Mouse (Mus musculus): Measurements from ENCODE around the gene Olfr905. TPM values are rescaled to one million over a fixed set of nuclear protein-coding genes. Genes with fewer than 3 reads are reported as not detected.

The Olfr905 gene
- total and polyA plus RNA-seq, 2 experiments from 2014 or later = not detected

- Histone ChIP-seq H3K9me3 (ENCODE audit: low read length) (no peaks in the 10 kb centered on the region), H3K27ac (ENCODE audit: low read depth, low read length) (no peak within 1 kb of the TSS), H3K4me2 (ENCODE audit: low read depth, low read length, poor library complexity, severe bottlenecking) (no peak within 1 kb of the TSS), H3K36me3 (ENCODE audit: insufficient read depth, low read length) (no peaks in the 10 kb centered on the region), H3K27me3 (ENCODE audit: insufficient read depth, low read length) (no peaks in the 10 kb centered on the region), H3K4me1 (ENCODE audit: insufficient read depth, low read length) (no peaks in the 10 kb centered on the region), H3K4me3 (ENCODE audit: low read depth, low read length) (no peak within 1 kb of the TSS), H3K9ac (replicated peaks; ENCODE audit: low read length, poor library complexity, severe bottlenecking) (no peak within 1 kb of the TSS)
- ATAC-seq (ENCODE audit: low FRiP score) (no peak), DNase-seq (ENCODE audit: low spot score) (no peak)
- TF ChIP-seq CTCF (IDR thresholded peaks at IDR 0.05) = no peak
- WGBS = 88% methylated on average over 3 of the region's 3 CpGs
These were observed 15.9 kb downstream of the Olfr905 start, which contains the start of gene Olfr906 for GRCm38 (mm10) chr9:38486785-38487184. Olfr906 (plus strand) TSS chr9:38487085.

GRCm38 (mm10) chr9:38495501-38495900 is 24.6 kb downstream of the Olfr905 start, which contains the start of gene Olfr907:
Olfr907 (plus strand) TSS chr9:38495801.
- H3K27me3 ChIP-seq (ENCODE audit: insufficient read depth, low read length) = no peaks in the 10 kb centered on the region
- DNase-seq (ENCODE audit: low spot score) (no peak), ATAC-seq (ENCODE audit: low FRiP score) (no peak)
- 79% methylated on average over 2 of the region's 2 CpGs for WGBS
- no peaks in the 10 kb centered on the region for H3K36me3 ChIP-seq (ENCODE audit: insufficient read depth, low read length)
- H3K9me3 ChIP-seq (ENCODE audit: low read length) = no peaks in the 10 kb centered on the region
- no peak within 1 kb of the TSS for H3K9ac ChIP-seq (replicated peaks; ENCODE audit: low read length, poor library complexity, severe bottlenecking)
- no peak within 1 kb of the TSS for H3K4me3 ChIP-seq (ENCODE audit: low read depth, low read length)
- TF ChIP-seq CTCF (IDR thresholded peaks at IDR 0.05) = no peak
- H3K4me2 ChIP-seq (ENCODE audit: low read depth, low read length, poor library complexity, severe bottlenecking) = no peak within 1 kb of the TSS
- no peak within 1 kb of the TSS for H3K27ac ChIP-seq (ENCODE audit: low read depth, low read length)
- H3K4me1 ChIP-seq (ENCODE audit: insufficient read depth, low read length) = no peaks in the 10 kb centered on the region

- DNase-seq (ENCODE audit: low spot score) = no peak
- 56% methylated on average over 2 of the region's 2 CpGs for WGBS
- Histone ChIP-seq H3K4me1 (ENCODE audit: insufficient read depth, low read length) (no peaks in the 10 kb centered on the region), H3K27me3 (ENCODE audit: insufficient read depth, low read length) (no peaks in the 10 kb centered on the region), H3K4me3 (ENCODE audit: low read depth, low read length) (no peak overlapping the region), H3K4me2 (ENCODE audit: low read depth, low read length, poor library complexity, severe bottlenecking) (no peak overlapping the region), H3K36me3 (ENCODE audit: insufficient read depth, low read length) (no peaks in the 10 kb centered on the region), H3K9me3 (ENCODE audit: low read length) (no peaks in the 10 kb centered on the region), H3K9ac (replicated peaks; ENCODE audit: low read length, poor library complexity, severe bottlenecking) (no peak overlapping the region), H3K27ac (ENCODE audit: low read depth, low read length) (no peak overlapping the region)
- ATAC-seq (ENCODE audit: low FRiP score) = no peak
- no peak for TF ChIP-seq CTCF (IDR thresholded peaks at IDR 0.05)
These were observed 41.4 kb downstream of the Olfr905 start for GRCm38 (mm10) chr9:38512353-38512752.

GRCm38 (mm10) chr9:38521280-38521679 is 50.4 kb downstream of the Olfr905 start, which contains the start of gene Olfr911-ps1:
Olfr911-ps1 (plus strand) TSS chr9:38521580.
- 83% methylated on average over 1 of the region's 1 CpGs for WGBS
- no peaks in the 10 kb centered on the region for H3K36me3 ChIP-seq (ENCODE audit: insufficient read depth, low read length)
- no peak within 1 kb of the TSS for H3K4me3 ChIP-seq (ENCODE audit: low read depth, low read length)
- H3K9ac ChIP-seq (replicated peaks; ENCODE audit: low read length, poor library complexity, severe bottlenecking) = no peak within 1 kb of the TSS
- DNase-seq (ENCODE audit: low spot score) (no peak), ATAC-seq (ENCODE audit: low FRiP score) (no peak)
- H3K4me1 ChIP-seq (ENCODE audit: insufficient read depth, low read length) = no peaks in the 10 kb centered on the region
- no peak within 1 kb of the TSS for H3K4me2 ChIP-seq (ENCODE audit: low read depth, low read length, poor library complexity, severe bottlenecking)
- H3K27ac ChIP-seq (ENCODE audit: low read depth, low read length) = no peak within 1 kb of the TSS
- H3K9me3 ChIP-seq (ENCODE audit: low read length) = no peaks in the 10 kb centered on the region
- TF ChIP-seq CTCF (IDR thresholded peaks at IDR 0.05) = no peak
- no peaks in the 10 kb centered on the region for H3K27me3 ChIP-seq (ENCODE audit: insufficient read depth, low read length)

Other genes starting within 250 kb of the Olfr905 start
- gene Olfr143, start 218.3 kb upstream of the Olfr905 start, total RNA-seq (2014; rRNA removed) = not detected in 2 replicates
- gene Olfr143, start 218.3 kb upstream of the Olfr905 start, polyA plus RNA-seq (2015; fragmentation: Nextera tagmentation; extraction: Ambion mirVana) = not detected in 2 replicates
- gene Olfr895, start 203.3 kb upstream of the Olfr905 start, total RNA-seq (2014; rRNA removed) = not detected in 2 replicates
- gene Olfr895, start 203.3 kb upstream of the Olfr905 start, polyA plus RNA-seq (2015; fragmentation: Nextera tagmentation; extraction: Ambion mirVana) = not detected in 2 replicates
- gene Olfr896-ps1, start 180.0 kb upstream of the Olfr905 start, total RNA-seq (2014; rRNA removed) = not detected in 2 replicates
- gene Olfr896-ps1, start 180.0 kb upstream of the Olfr905 start, polyA plus RNA-seq (2015; fragmentation: Nextera tagmentation; extraction: Ambion mirVana) = not detected in 2 replicates
- gene Olfr25, start 142.0 kb upstream of the Olfr905 start, total RNA-seq (2014; rRNA removed) = not detected in 2 replicates
- gene Olfr25, start 142.0 kb upstream of the Olfr905 start, polyA plus RNA-seq (2015; fragmentation: Nextera tagmentation; extraction: Ambion mirVana) = not detected in 2 replicates
- gene Olfr898, start 122.7 kb upstream of the Olfr905 start, total RNA-seq (2014; rRNA removed) = not detected in 2 replicates
- gene Olfr898, start 122.7 kb upstream of the Olfr905 start, polyA plus RNA-seq (2015; fragmentation: Nextera tagmentation; extraction: Ambion mirVana) = not detected in 2 replicates
- not detected in 2 replicates for gene Olfr250, start 104.2 kb upstream of the Olfr905 start, total RNA-seq (2014; rRNA removed)
- gene Olfr250, start 104.2 kb upstream of the Olfr905 start, polyA plus RNA-seq (2015; fragmentation: Nextera tagmentation; extraction: Ambion mirVana) = not detected in 2 replicates
- gene Olfr251, start 94.0 kb upstream of the Olfr905 start, total RNA-seq (2014; rRNA removed) = not detected in 2 replicates
- gene Olfr251, start 94.0 kb upstream of the Olfr905 start, polyA plus RNA-seq (2015; fragmentation: Nextera tagmentation; extraction: Ambion mirVana) = not detected in 2 replicates
- not detected in 2 replicates for gene Olfr147, start 69.4 kb upstream of the Olfr905 start, total RNA-seq (2014; rRNA removed)
- not detected in 2 replicates for gene Olfr147, start 69.4 kb upstream of the Olfr905 start, polyA plus RNA-seq (2015; fragmentation: Nextera tagmentation; extraction: Ambion mirVana)
- not detected in 2 replicates for gene Olfr901, start 41.7 kb upstream of the Olfr905 start, total RNA-seq (2014; rRNA removed)
- not detected in 2 replicates for gene Olfr901, start 41.7 kb upstream of the Olfr905 start, polyA plus RNA-seq (2015; fragmentation: Nextera tagmentation; extraction: Ambion mirVana)
- not detected in 2 replicates for gene Olfr902, start 23.5 kb upstream of the Olfr905 start, total RNA-seq (2014; rRNA removed)
- gene Olfr902, start 23.5 kb upstream of the Olfr905 start, polyA plus RNA-seq (2015; fragmentation: Nextera tagmentation; extraction: Ambion mirVana) = not detected in 2 replicates
- not detected in 2 replicates for gene Olfr904, start 8.0 kb upstream of the Olfr905 start, total RNA-seq (2014; rRNA removed)
- not detected in 2 replicates for gene Olfr904, start 8.0 kb upstream of the Olfr905 start, polyA plus RNA-seq (2015; fragmentation: Nextera tagmentation; extraction: Ambion mirVana)
- not detected in 2 replicates for gene Olfr906, start 16.0 kb downstream of the Olfr905 start, total RNA-seq (2014; rRNA removed)
- not detected in 2 replicates for gene Olfr906, start 16.0 kb downstream of the Olfr905 start, polyA plus RNA-seq (2015; fragmentation: Nextera tagmentation; extraction: Ambion mirVana)
- not detected in 2 replicates for gene Olfr907, start 24.7 kb downstream of the Olfr905 start, total RNA-seq (2014; rRNA removed)
- not detected in 2 replicates for gene Olfr907, start 24.7 kb downstream of the Olfr905 start, polyA plus RNA-seq (2015; fragmentation: Nextera tagmentation; extraction: Ambion mirVana)
- not detected in 2 replicates for gene Olfr911-ps1, start 50.5 kb downstream of the Olfr905 start, total RNA-seq (2014; rRNA removed)
- gene Olfr911-ps1, start 50.5 kb downstream of the Olfr905 start, polyA plus RNA-seq (2015; fragmentation: Nextera tagmentation; extraction: Ambion mirVana) = not detected in 2 replicates
- not detected in 2 replicates for gene Olfr910, start 66.7 kb downstream of the Olfr905 start, total RNA-seq (2014; rRNA removed)
- not detected in 2 replicates for gene Olfr910, start 66.7 kb downstream of the Olfr905 start, polyA plus RNA-seq (2015; fragmentation: Nextera tagmentation; extraction: Ambion mirVana)
- gene Olfr912, start 109.1 kb downstream of the Olfr905 start, total RNA-seq (2014; rRNA removed) = not detected in 2 replicates
- not detected in 2 replicates for gene Olfr912, start 109.1 kb downstream of the Olfr905 start, polyA plus RNA-seq (2015; fragmentation: Nextera tagmentation; extraction: Ambion mirVana)
- gene Olfr913, start 121.7 kb downstream of the Olfr905 start, total RNA-seq (2014; rRNA removed) = not detected in 2 replicates
- not detected in 2 replicates for gene Olfr913, start 121.7 kb downstream of the Olfr905 start, polyA plus RNA-seq (2015; fragmentation: Nextera tagmentation; extraction: Ambion mirVana)
- not detected in 2 replicates for gene Olfr914, start 134.0 kb downstream of the Olfr905 start, total RNA-seq (2014; rRNA removed)
- gene Olfr914, start 134.0 kb downstream of the Olfr905 start, polyA plus RNA-seq (2015; fragmentation: Nextera tagmentation; extraction: Ambion mirVana) = not detected in 2 replicates
- gene Olfr916, start 188.8 kb downstream of the Olfr905 start, total RNA-seq (2014; rRNA removed) = not detected in 2 replicates
- gene Olfr916, start 188.8 kb downstream of the Olfr905 start, polyA plus RNA-seq (2015; fragmentation: Nextera tagmentation; extraction: Ambion mirVana) = not detected in 2 replicates
- gene Olfr917, start 194.7 kb downstream of the Olfr905 start, total RNA-seq (2014; rRNA removed) = not detected in 2 replicates
- not detected in 2 replicates for gene Olfr917, start 194.7 kb downstream of the Olfr905 start, polyA plus RNA-seq (2015; fragmentation: Nextera tagmentation; extraction: Ambion mirVana)
- gene Olfr918, start 203.5 kb downstream of the Olfr905 start, total RNA-seq (2014; rRNA removed) = not detected in 2 replicates
- not detected in 2 replicates for gene Olfr918, start 203.5 kb downstream of the Olfr905 start, polyA plus RNA-seq (2015; fragmentation: Nextera tagmentation; extraction: Ambion mirVana)
- not detected in 2 replicates for gene Olfr919, start 232.6 kb downstream of the Olfr905 start, total RNA-seq (2014; rRNA removed)
- gene Olfr919, start 232.6 kb downstream of the Olfr905 start, polyA plus RNA-seq (2015; fragmentation: Nextera tagmentation; extraction: Ambion mirVana) = not detected in 2 replicates
- gene Vwa5a, start 247.2 kb downstream of the Olfr905 start, total RNA-seq (2014; rRNA removed) = 9.9 and 11.3 TPM in 2 replicates
- gene Vwa5a, start 247.2 kb downstream of the Olfr905 start, polyA plus RNA-seq (2015; fragmentation: Nextera tagmentation; extraction: Ambion mirVana) = 5.5 and 6.0 TPM in 2 replicates